Mouse (Mus musculus): Measurements from ENCODE around the gene 9130230L23Rik. TPM values are rescaled to one million over a fixed set of nuclear protein-coding genes. Genes with fewer than 3 reads are reported as not detected.

9130230L23Rik gene
- total and polyA plus RNA-seq, 3 experiments: 0.20 to 0.30 TPM; not detected in 1

DNA sequence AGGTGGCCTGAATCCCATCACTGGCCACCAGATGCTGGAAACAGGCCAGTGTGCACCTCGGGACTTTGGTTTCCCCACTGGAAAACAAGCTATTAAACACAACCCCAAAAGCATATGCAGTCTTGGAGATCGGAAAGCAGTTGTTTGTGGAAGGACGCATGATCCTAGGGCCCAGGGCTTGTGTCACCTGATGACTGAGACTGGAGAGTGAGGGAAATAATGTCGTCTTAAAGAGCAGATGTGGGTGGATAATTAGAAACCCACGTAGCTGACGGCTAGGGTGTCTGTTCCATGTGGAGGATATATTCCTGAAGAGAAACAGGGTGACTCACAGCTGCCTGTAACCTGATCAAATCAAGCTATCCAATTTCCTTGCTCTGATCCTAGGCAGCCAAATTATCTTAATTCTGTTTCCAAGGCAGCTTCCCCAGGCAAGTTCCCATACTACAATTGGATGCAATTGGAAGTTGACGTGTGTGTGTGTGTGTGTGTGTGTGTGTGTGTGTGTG is 38.3 kb downstream of the 9130230L23Rik start:
- H3K9me3 ChIP-seq (replicated peaks; ENCODE audit: low read length): no peaks in the 10 kb centered on the region
- no peak overlapping the region for H3K9ac ChIP-seq (ENCODE audit: insufficient read depth, low read depth)
- no peak overlapping the region for H3K27ac ChIP-seq (ENCODE audit: insufficient read depth, low read depth)
- no peak overlapping the region for H3K4me2 ChIP-seq (ENCODE audit: insufficient read depth, low read depth, poor library complexity, severe bottlenecking)
- TF ChIP-seq MYC (IDR thresholded peaks at IDR 0.05; ENCODE audit: low read depth, low read length): no peak
- no peak for TF ChIP-seq JUND (conservative IDR thresholded peaks at IDR 0.05; ENCODE audit: low read depth, low read length)
- no peak for TF ChIP-seq MAX (IDR thresholded peaks at IDR 0.05; ENCODE audit: low read length)
- no peak for TF ChIP-seq JUN (IDR thresholded peaks at IDR 0.05; ENCODE audit: insufficient read depth, low read depth, low read length)
- no peak for TF ChIP-seq RAD21 (IDR thresholded peaks at IDR 0.05; ENCODE audit: low read depth, low read length)
- TF ChIP-seq GABPA (IDR thresholded peaks at IDR 0.05; ENCODE audit: insufficient replicate concordance, low read depth, low read length): no peak
- dilution Hi-C loops (cut with MboI; ENCODE audit: extremely low pct_ligation_motif_present, extremely low pct_unique_long_range_greater_than_20kb, low sequenced_read_pairs): no loop called here
- no peak overlapping the region for H3K4me3 ChIP-seq (replicated peaks in 1 of 3; ENCODE audit: low read depth in 2 of 3, low read length in 2 of 3, poor library complexity in 1 of 3)
- in situ Hi-C loops (cut with MboI; ENCODE audit: low pct_ligation_motif_present, low pct_unique_long_range_greater_than_20kb, low sequenced_read_pairs): loop anchor here (25.0 kb wide), 1 partner anchor 271 kb away; no protein-coding TSS in a partner anchor
- H3K79me2 ChIP-seq (replicated peaks; ENCODE audit: control insufficient read depth, extremely low read depth, insufficient read depth, poor library complexity, severe bottlenecking): no peaks in the 10 kb centered on the region
- no peaks in the 10 kb centered on the region for H3K27me3 ChIP-seq (replicated peaks)
- DNase-seq (ENCODE audit: extremely low read depth): no peak
- H3K36me3 ChIP-seq (replicated peaks in 1 of 2; ENCODE audit: control insufficient read depth in 1 of 2, insufficient read depth in 1 of 2, low read length in 1 of 2): no peaks in the 10 kb centered on the region
- peaks cover 0 to 3% of the 10 kb centered on the region in 2 experiments; a peak in 2 of 4 replicates for H3K4me1 ChIP-seq (ENCODE audit: control insufficient read depth in 1 of 2, insufficient read depth in 2 of 2)

DNA sequence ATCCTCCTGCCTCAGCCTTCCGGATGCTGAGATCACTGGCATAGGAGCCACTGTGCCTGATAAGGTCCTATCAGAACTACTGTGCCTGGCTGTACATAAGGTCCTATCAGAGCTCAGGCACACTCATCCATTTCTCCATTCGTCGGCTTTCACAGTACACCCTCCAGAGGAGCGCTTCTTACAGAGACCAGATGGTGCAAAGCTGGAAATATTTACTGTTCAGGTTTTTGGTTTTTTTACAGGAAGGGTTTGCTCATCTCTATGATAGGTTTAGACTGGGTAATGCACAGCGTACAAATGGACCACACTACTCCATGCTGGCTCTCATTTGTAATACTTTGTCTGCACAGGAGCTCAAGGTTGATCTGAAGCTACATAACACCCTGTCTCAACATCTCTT is 40.8 kb downstream of the 9130230L23Rik start:
- TF ChIP-seq CHD1 (IDR thresholded peaks at IDR 0.05; ENCODE audit: low read depth, low read length) (no peak), E2F4 (IDR thresholded peaks at IDR 0.05; ENCODE audit: insufficient replicate concordance, low read depth, low read length) (no peak), PAX5 (IDR thresholded peaks at IDR 0.05; ENCODE audit: low read length) (no peak), ELF1 (IDR thresholded peaks at IDR 0.05; ENCODE audit: low read depth, low read length) (no peak), SMC3 (IDR thresholded peaks at IDR 0.05; ENCODE audit: low read depth, low read length) (no peak), TCF12 (IDR thresholded peaks at IDR 0.05; ENCODE audit: low read depth, low read length) (no peak), KAT2A (IDR thresholded peaks at IDR 0.05; ENCODE audit: insufficient replicate concordance, low read length) (no peak), RCOR1 (conservative IDR thresholded peaks at IDR 0.05; ENCODE audit: low read depth, low read length) (no peak), RAD21 (IDR thresholded peaks at IDR 0.05; ENCODE audit: low read depth, low read length) (no peak), GABPA (IDR thresholded peaks at IDR 0.05; ENCODE audit: insufficient replicate concordance, low read depth, low read length) (no peak), MAFK (IDR thresholded peaks at IDR 0.05; ENCODE audit: insufficient replicate concordance, low read length) (no peak), MAZ (IDR thresholded peaks at IDR 0.05; ENCODE audit: low read depth, low read length) (no peak), MEF2A (IDR thresholded peaks at IDR 0.05; ENCODE audit: borderline replicate concordance, low read depth, low read length) (no peak), ZNF384 (IDR thresholded peaks at IDR 0.05; ENCODE audit: low read depth, low read length) (no peak), ZC3H11A (IDR thresholded peaks at IDR 0.05; ENCODE audit: low read depth, low read length) (no peak), ZKSCAN1 (IDR thresholded peaks at IDR 0.05; ENCODE audit: borderline replicate concordance, low read depth, low read length) (no peak), JUN (IDR thresholded peaks at IDR 0.05; ENCODE audit: insufficient read depth, low read depth, low read length) (no peak)
- Histone ChIP-seq H3K36me3 (replicated peaks in 1 of 2; ENCODE audit: control insufficient read depth in 1 of 2, insufficient read depth in 1 of 2, low read length in 1 of 2) (no peaks in the 10 kb centered on the region), H3K4me2 (ENCODE audit: insufficient read depth, low read depth, poor library complexity, severe bottlenecking) (no peak overlapping the region), H3K9me3 (replicated peaks; ENCODE audit: low read length) (no peaks in the 10 kb centered on the region), H3K27ac (ENCODE audit: insufficient read depth, low read depth) (no peak overlapping the region), H3K9ac (ENCODE audit: insufficient read depth, low read depth) (no peak overlapping the region), H3K4me3 (replicated peaks in 1 of 3; ENCODE audit: low read depth in 2 of 3, low read length in 2 of 3, poor library complexity in 1 of 3) (no peak overlapping the region), H3K4me1 (ENCODE audit: control insufficient read depth in 1 of 2, insufficient read depth in 2 of 2) (peaks cover 7 to 11% of the 10 kb centered on the region in 2 experiments), H3K79me2 (replicated peaks; ENCODE audit: control insufficient read depth, extremely low read depth, insufficient read depth, poor library complexity, severe bottlenecking) (no peaks in the 10 kb centered on the region), H3K27me3 (replicated peaks) (no peaks in the 10 kb centered on the region)
- in situ Hi-C loops (cut with MboI; ENCODE audit: low pct_ligation_motif_present, low pct_unique_long_range_greater_than_20kb, low sequenced_read_pairs): loop anchor here (25.0 kb wide), 1 partner anchor 274 kb away; no protein-coding TSS in a partner anchor
- no peak for DNase-seq (ENCODE audit: extremely low read depth)
- dilution Hi-C loops (cut with MboI; ENCODE audit: extremely low pct_ligation_motif_present, extremely low pct_unique_long_range_greater_than_20kb, low sequenced_read_pairs): no loop called here
